In genomic region chr4:47494137-47494536, GRCm38 (mm10) we compare ENCODE assay signal across 23 mouse cellular contexts.
"Had no signal": no experiment of that assay in that cellular context is flagged by ENCODE, and none has a peak within 500 bp of the region (broad histone marks: within the 10 kb centered on the region; RNA-seq: fewer than 3 reads in every experiment).

No protein-coding gene starts in this region.

- DNase-seq: kidney, adult 11 months; kidney, adult 8-10 months; kidney, postnatal 10 days; kidney, postnatal 36 days; left cerebral cortex, postnatal 4 days; liver, postnatal 0 days; right cerebral cortex, adult 18-20 months; right cerebral cortex, postnatal 14 days; right cerebral cortex, postnatal 4 days; thymus, adult 2 months; thymus, postnatal 14 days; thymus, postnatal 4 days had no signal

- ATAC-seq: liver, postnatal 0 days; midbrain, embryonic 15.5 days had no signal

- H3K9ac ChIP-seq: kidney, embryonic 15.5 days; limb, embryonic 12.5 days; limb, embryonic 15.5 days; liver, embryonic 14.5 days; liver, postnatal 0 days; lung, embryonic 15.5 days; midbrain, embryonic 15.5 days; neural tube, embryonic 12.5 days; neural tube, embryonic 15.5 days had no signal

- H3K36me3 ChIP-seq: kidney, embryonic 15.5 days; limb, embryonic 12.5 days; limb, embryonic 15.5 days; lung, embryonic 15.5 days; midbrain, embryonic 15.5 days; neural tube, embryonic 12.5 days; neural tube, embryonic 15.5 days had no signal

- H3K4me2 ChIP-seq: kidney, embryonic 15.5 days; limb, embryonic 12.5 days; limb, embryonic 15.5 days; liver, embryonic 11.5 days; lung, embryonic 15.5 days; midbrain, embryonic 11.5 days; midbrain, embryonic 15.5 days; neural tube, embryonic 12.5 days; neural tube, embryonic 15.5 days had no signal

- H3K27ac ChIP-seq: kidney, embryonic 15.5 days; limb, embryonic 12.5 days; limb, embryonic 15.5 days; liver, embryonic 14.5 days; lung, embryonic 15.5 days; midbrain, embryonic 15.5 days; neural tube, embryonic 12.5 days; neural tube, embryonic 15.5 days; stomach, postnatal 0 days had no signal

- H3K4me1 ChIP-seq: kidney, embryonic 15.5 days; lung, embryonic 15.5 days had no signal

- H3K9me3 ChIP-seq: kidney, embryonic 15.5 days; limb, embryonic 12.5 days; limb, embryonic 15.5 days; lung, embryonic 15.5 days; midbrain, embryonic 15.5 days; neural tube, embryonic 12.5 days; neural tube, embryonic 15.5 days had no signal

- H3K4me3 ChIP-seq: kidney, embryonic 15.5 days; limb, embryonic 12.5 days; limb, embryonic 15.5 days; lung, embryonic 15.5 days; midbrain, embryonic 15.5 days; neural tube, embryonic 12.5 days; neural tube, embryonic 15.5 days had no signal

- H3K27me3 ChIP-seq: kidney, embryonic 15.5 days; lung, embryonic 15.5 days; neural tube, embryonic 12.5 days; neural tube, embryonic 15.5 days had no signal
